Mouse (Mus musculus) lung, postnatal 25 days (tissue): ENCODE measurements at regions not wholly inside any gene's neighbourhood (a gene's known extent, or its start where the extent isn't known, plus 50 kb on each side); places are given as distances from the start of the nearest gene placed in this dataset.
A peak's percentile ranks its signal among the peaks of the same experiment; 100 is the strongest.

ENCODE experiments used
- DNase-seq: peaks from one replicate; pipeline ENCODE4 v3.0.0; 2022; ENCODE audit warnings: low spot score

- DNase-seq = no peak
Observed at GRCm38 (mm10) chr11:44156490-44157345, 243.1 kb upstream of the Il12b start.

- no peak for DNase-seq
Observed at GRCm38 (mm10) chr11:44158236-44158635, 241.6 kb upstream of the Il12b start.

GRCm38 (mm10) chr11:44161734-44162418 is 238.0 kb upstream of the Il12b start:
- no peak for DNase-seq

- DNase-seq = no peak
Observed at GRCm38 (mm10) chr11:44163049-44163448, 236.8 kb upstream of the Il12b start.

GRCm38 (mm10) chr11:44163748-44164147 is 236.1 kb upstream of the Il12b start:
- no peak for DNase-seq

- DNase-seq = no peak
Observed at GRCm38 (mm10) chr11:44164186-44164585, 235.7 kb upstream of the Il12b start.

- DNase-seq = no peak
Observed at GRCm38 (mm10) chr11:44167724-44168500, 232.0 kb upstream of the Il12b start.

GRCm38 (mm10) chr11:44172478-44172877 is 227.4 kb upstream of the Il12b start:
- DNase-seq = peak; percentile 29

GRCm38 (mm10) chr11:44173196-44173595 is 226.7 kb upstream of the Il12b start:
- DNase-seq = no peak

GRCm38 (mm10) chr11:44174548-44174947 is 225.3 kb upstream of the Il12b start:
- no peak for DNase-seq

- DNase-seq = no peak
Observed at GRCm38 (mm10) chr11:44179711-44180110, 220.2 kb upstream of the Il12b start.

GRCm38 (mm10) chr11:44183823-44184222 is 216.0 kb upstream of the Il12b start:
- no peak for DNase-seq

GRCm38 (mm10) chr11:44185218-44185890 is 214.5 kb upstream of the Il12b start:
- no peak for DNase-seq

- DNase-seq = no peak
Observed at GRCm38 (mm10) chr11:44188202-44188601, 211.7 kb upstream of the Il12b start.

GRCm38 (mm10) chr11:44193806-44194205 is 206.1 kb upstream of the Il12b start:
- no peak for DNase-seq

GRCm38 (mm10) chr11:44202716-44203115 is 197.1 kb upstream of the Il12b start:
- no peak for DNase-seq

GRCm38 (mm10) chr11:44204384-44204783 is 195.5 kb upstream of the Il12b start:
- no peak for DNase-seq

- DNase-seq = no peak
Observed at GRCm38 (mm10) chr11:44206866-44207265, 193.0 kb upstream of the Il12b start.

GRCm38 (mm10) chr11:44211871-44212441 is 187.9 kb upstream of the Il12b start:
- DNase-seq = peak; percentile 46

- DNase-seq = no peak
Observed at GRCm38 (mm10) chr11:44214095-44214494, 185.8 kb upstream of the Il12b start.

GRCm38 (mm10) chr11:44216346-44216745 is 183.5 kb upstream of the Il12b start:
- no peak for DNase-seq

- DNase-seq = no peak
Observed at GRCm38 (mm10) chr11:44219971-44220370, 179.9 kb upstream of the Il12b start.
